Mouse (Mus musculus) testis, adult 2 months (tissue): ENCODE results near the gene Apoa4.

Experiments used
- CTCF ChIP-seq: fragments of 200-500 bp; IDR thresholded peaks from 2 replicates; pipeline ENCODE4 v1.5.1; 2012; ENCODE audit warnings: low read depth, mild to moderate bottlenecking, inconsistent platforms, low read length, moderate library complexity; ENCODE audit not compliant: control insufficient read depth, insufficient read depth, insufficient replicate concordance
- POLR2A ChIP-seq: fragments of 200-500 bp; IDR thresholded peaks from 2 replicates; pipeline ENCODE4 v1.6.1; 2012; ENCODE audit warnings: low read depth, mild to moderate bottlenecking, inconsistent platforms, low read length, moderate library complexity; ENCODE audit not compliant: control insufficient read depth

GRCm38 (mm10) chr9:46243584-46243983 is 3.1 kb downstream of the Apoa4 start:
- TF ChIP-seq POLR2A (no peak), CTCF (no peak)
